Mouse (Mus musculus): ENCODE data around the gene Rpl23. TPM values are rescaled to one million over a fixed set of nuclear protein-coding genes. Genes with fewer than 3 reads are reported as not detected.
"Not testable (repeated sequence)": the region's sequence is repeated elsewhere in the genome, so short reads cannot be mapped to it uniquely, and the experiment has no call there.

The Rpl23 gene
- polyA plus RNA-seq, 1 experiment, result 120 TPM

- Histone ChIP-seq H3K4me3 (ENCODE audit: control insufficient read depth, low read depth, low read length) (no peak overlapping the region), H3K27me3 (ENCODE audit: control insufficient read depth, insufficient read depth, low read length) (no peaks in the 10 kb centered on the region), H3K36me3 (ENCODE audit: control insufficient read depth, insufficient read depth, low read length) (no peaks in the 10 kb centered on the region), H3K27ac (ENCODE audit: control insufficient read depth, insufficient read depth, low read depth, low read length) (no peak overlapping the region), H3K4me1 (ENCODE audit: control insufficient read depth, insufficient read depth, low read length) (peaks cover 5% of the 10 kb centered on the region)
- TF ChIP-seq CTCF (IDR thresholded peaks at IDR 0.05; ENCODE audit: control insufficient read depth, insufficient read depth, insufficient replicate concordance, low read depth, low read length) (no peak), POLR2A (IDR thresholded peaks at IDR 0.05; ENCODE audit: control insufficient read depth, low read depth, low read length) (no peak)
Observed at GRCm38 (mm10) chr11:97793165-97793564, 10.9 kb upstream of the Rpl23 start.

GRCm38 (mm10) chr11:97790778-97791438 is 8.7 kb upstream of the Rpl23 start:
- not testable (repeated sequence) for H3K4me3 ChIP-seq (ENCODE audit: control insufficient read depth, low read depth, low read length); H3K27ac ChIP-seq (ENCODE audit: control insufficient read depth, insufficient read depth, low read depth, low read length); H3K36me3 ChIP-seq (ENCODE audit: control insufficient read depth, insufficient read depth, low read length); H3K4me1 ChIP-seq (ENCODE audit: control insufficient read depth, insufficient read depth, low read length); H3K27me3 ChIP-seq (ENCODE audit: control insufficient read depth, insufficient read depth, low read length)

GRCm38 (mm10) chr11:97789727-97790126 is 7.5 kb upstream of the Rpl23 start:
- no peaks in the 10 kb centered on the region for H3K27me3 ChIP-seq (ENCODE audit: control insufficient read depth, insufficient read depth, low read length)
- no peaks in the 10 kb centered on the region; the same call in 1 of the 2 replicates for H3K4me1 ChIP-seq (ENCODE audit: control insufficient read depth, insufficient read depth, low read length)
- TF ChIP-seq POLR2A (IDR thresholded peaks at IDR 0.05; ENCODE audit: control insufficient read depth, low read depth, low read length) (no peak), CTCF (IDR thresholded peaks at IDR 0.05; ENCODE audit: control insufficient read depth, insufficient read depth, insufficient replicate concordance, low read depth, low read length) (no peak)
- no peak overlapping the region for H3K27ac ChIP-seq (ENCODE audit: control insufficient read depth, insufficient read depth, low read depth, low read length)
- H3K4me3 ChIP-seq (ENCODE audit: control insufficient read depth, low read depth, low read length), result no peak overlapping the region
- H3K36me3 ChIP-seq (ENCODE audit: control insufficient read depth, insufficient read depth, low read length), result no peaks in the 10 kb centered on the region

GRCm38 (mm10) chr11:97787961-97788360 is 5.7 kb upstream of the Rpl23 start:
- H3K27me3 ChIP-seq (ENCODE audit: control insufficient read depth, insufficient read depth, low read length), result no peaks in the 10 kb centered on the region
- no peak overlapping the region for H3K4me3 ChIP-seq (ENCODE audit: control insufficient read depth, low read depth, low read length)
- H3K27ac ChIP-seq (ENCODE audit: control insufficient read depth, insufficient read depth, low read depth, low read length), result no peak overlapping the region
- H3K4me1 ChIP-seq (ENCODE audit: control insufficient read depth, insufficient read depth, low read length), result no peaks in the 10 kb centered on the region
- no peaks in the 10 kb centered on the region for H3K36me3 ChIP-seq (ENCODE audit: control insufficient read depth, insufficient read depth, low read length)
- no peak for TF ChIP-seq POLR2A (IDR thresholded peaks at IDR 0.05; ENCODE audit: control insufficient read depth, low read depth, low read length)
- no peak for TF ChIP-seq CTCF (IDR thresholded peaks at IDR 0.05; ENCODE audit: control insufficient read depth, insufficient read depth, insufficient replicate concordance, low read depth, low read length)

- TF ChIP-seq CTCF (IDR thresholded peaks at IDR 0.05; ENCODE audit: control insufficient read depth, insufficient read depth, insufficient replicate concordance, low read depth, low read length) (no peak), POLR2A (IDR thresholded peaks at IDR 0.05; ENCODE audit: control insufficient read depth, low read depth, low read length) (no peak)
- Histone ChIP-seq H3K4me1 (ENCODE audit: control insufficient read depth, insufficient read depth, low read length) (no peaks in the 10 kb centered on the region; the same call in none of the 2 replicates), H3K4me3 (ENCODE audit: control insufficient read depth, low read depth, low read length) (peak overlapping the region; percentile 91), H3K27ac (ENCODE audit: control insufficient read depth, insufficient read depth, low read depth, low read length) (peak overlapping the region; percentile 73), H3K36me3 (ENCODE audit: control insufficient read depth, insufficient read depth, low read length) (no peaks in the 10 kb centered on the region; the same call in 1 of the 2 replicates), H3K27me3 (ENCODE audit: control insufficient read depth, insufficient read depth, low read length) (no peaks in the 10 kb centered on the region)
Observed at GRCm38 (mm10) chr11:97782564-97782895, 293 bp upstream of the Rpl23 start.

- TF ChIP-seq CTCF (IDR thresholded peaks at IDR 0.05; ENCODE audit: control insufficient read depth, insufficient read depth, insufficient replicate concordance, low read depth, low read length) (no peak), POLR2A (IDR thresholded peaks at IDR 0.05; ENCODE audit: control insufficient read depth, low read depth, low read length) (no peak)
- no peaks in the 10 kb centered on the region; the same call in none of the 2 replicates for H3K4me1 ChIP-seq (ENCODE audit: control insufficient read depth, insufficient read depth, low read length)
- no peaks in the 10 kb centered on the region for H3K27me3 ChIP-seq (ENCODE audit: control insufficient read depth, insufficient read depth, low read length)
- no peaks in the 10 kb centered on the region; the same call in 1 of the 2 replicates for H3K36me3 ChIP-seq (ENCODE audit: control insufficient read depth, insufficient read depth, low read length)
- peak overlapping the region; percentile 91 for H3K4me3 ChIP-seq (ENCODE audit: control insufficient read depth, low read depth, low read length)
- H3K27ac ChIP-seq (ENCODE audit: control insufficient read depth, insufficient read depth, low read depth, low read length), result peak overlapping the region; percentile 94
Observed at GRCm38 (mm10) chr11:97781478-97781831, 782 bp downstream of the Rpl23 start.

GRCm38 (mm10) chr11:97779968-97780701 is 2.1 kb downstream of the Rpl23 start:
- H3K4me1 ChIP-seq (ENCODE audit: control insufficient read depth, insufficient read depth, low read length), result peaks cover 3% of the 10 kb centered on the region
- no peaks in the 10 kb centered on the region; the same call in 1 of the 2 replicates for H3K36me3 ChIP-seq (ENCODE audit: control insufficient read depth, insufficient read depth, low read length)
- no peak for TF ChIP-seq CTCF (IDR thresholded peaks at IDR 0.05; ENCODE audit: control insufficient read depth, insufficient read depth, insufficient replicate concordance, low read depth, low read length)
- no peak for TF ChIP-seq POLR2A (IDR thresholded peaks at IDR 0.05; ENCODE audit: control insufficient read depth, low read depth, low read length)
- H3K4me3 ChIP-seq (ENCODE audit: control insufficient read depth, low read depth, low read length), result peak overlapping the region; percentile 28; the same call in 1 of the 2 replicates
- H3K27ac ChIP-seq (ENCODE audit: control insufficient read depth, insufficient read depth, low read depth, low read length), result peak overlapping the region; percentile 19; the same call in 1 of the 2 replicates
- no peaks in the 10 kb centered on the region for H3K27me3 ChIP-seq (ENCODE audit: control insufficient read depth, insufficient read depth, low read length)

Data from testis, adult 2 months (tissue).